Mouse (Mus musculus) embryonic facial prominence, embryonic 15.5 days (tissue): ENCODE measurements around the gene Hspb7. TPM values are rescaled to one million over a fixed set of nuclear protein-coding genes. Genes with fewer than 3 reads are reported as not detected.

Experiments
- ATAC-seq: fragments of 200-750 bp; cut with Nextera tagmentation; 2 replicates; pipeline ENCODE4 v1.8.0; 2017; ENCODE audit warnings: low read depth, moderate TSS enrichment; ENCODE audit not compliant: insufficient number of reproducible peaks, low FRiP score, low TSS enrichment
- H3K27ac ChIP-seq: fragments of 300-500 bp; sonication (generic); replicated peaks from 2 replicates; pipeline ENCODE4 v1.5.1; 2015; ENCODE audit warnings: mild to moderate bottlenecking, inconsistent platforms
- H3K27me3 ChIP-seq: fragments of 300-500 bp; sonication (generic); 2 replicates; pipeline ENCODE4 v1.6.1; 2015; ENCODE audit warnings: inconsistent platforms
- H3K36me3 ChIP-seq: fragments of 300-500 bp; sonication (generic); 2 replicates; pipeline ENCODE4 v1.6.1; 2015; ENCODE audit warnings: mild to moderate bottlenecking, inconsistent platforms
- H3K4me1 ChIP-seq: fragments of 300-500 bp; sonication (generic); 2 replicates; pipeline ENCODE4 v1.6.1; 2015; ENCODE audit warnings: inconsistent platforms
- H3K4me2 ChIP-seq: fragments of 300-500 bp; sonication (generic); replicated peaks from 2 replicates; pipeline ENCODE4 v1.6.1; 2015; ENCODE audit warnings: mild to moderate bottlenecking, inconsistent platforms
- H3K4me3 ChIP-seq: fragments of 300-500 bp; sonication (generic); replicated peaks from 2 replicates; pipeline ENCODE4 v1.5.1; 2015; ENCODE audit warnings: mild to moderate bottlenecking, inconsistent platforms
- H3K9ac ChIP-seq: fragments of 300-500 bp; sonication (generic); 2 replicates; pipeline ENCODE4 v1.6.1; 2015; ENCODE audit warnings: inconsistent platforms
- H3K9me3 ChIP-seq: fragments of 300-500 bp; sonication (generic); replicated peaks from 2 replicates; pipeline ENCODE4 v1.6.1; 2016; ENCODE audit warnings: inconsistent platforms
- WGBS: fragments of 180-500 bp; shearing (Covaris S2); methylation state at CpG from one replicate; pipeline ENCODE4 v1.1.7; 2015; 5-methylcytosine and 5-hydroxymethylcytosine counted together
- polyA plus RNA-seq: library from polyadenylated mRNA; unstranded; fragments of >200 nt; fragmentation: Nextera tagmentation; extraction: Ambion mirVana; gene quantifications from 2 replicates; pipeline ENCODE4 v1.2.1, GENCODE M21; 2015

Gene Hspb7
- polyA plus RNA-seq, 1 experiment from 2014 or later = 2.4 TPM

DNA sequence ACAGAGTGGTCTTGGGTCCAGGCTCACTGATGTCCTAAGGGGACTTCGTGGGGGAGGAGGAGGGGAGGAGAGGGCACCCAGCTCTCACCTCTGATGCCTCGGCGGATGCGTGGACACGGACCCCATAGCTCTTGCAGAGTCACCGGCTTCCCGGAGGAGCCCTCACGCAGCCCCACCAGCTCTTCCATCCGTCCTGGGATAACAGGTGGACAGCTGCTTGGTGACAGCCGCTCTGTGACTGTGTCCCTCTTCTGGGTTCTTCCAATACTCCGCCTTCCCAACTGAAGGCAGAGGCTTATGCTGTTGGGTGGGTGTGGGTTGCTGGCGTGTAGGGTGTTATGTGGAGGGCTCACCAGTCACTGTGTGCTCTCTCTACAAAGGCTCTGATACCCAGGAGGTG, 22.7 kb upstream of the Hspb7 start:
- peak; percentile 44; the same call in 1 of the 2 replicates for ATAC-seq
- Histone ChIP-seq H3K27ac (no peak overlapping the region), H3K36me3 (no peaks in the 10 kb centered on the region), H3K4me1 (peaks cover 6% of the 10 kb centered on the region; the same call in 1 of the 2 replicates), H3K9me3 (no peaks in the 10 kb centered on the region), H3K9ac (no peak overlapping the region), H3K4me3 (no peak overlapping the region), H3K27me3 (no peaks in the 10 kb centered on the region), H3K4me2 (no peak overlapping the region)
- WGBS = 68% methylated on average over 12 of the region's 12 CpGs

DNA sequence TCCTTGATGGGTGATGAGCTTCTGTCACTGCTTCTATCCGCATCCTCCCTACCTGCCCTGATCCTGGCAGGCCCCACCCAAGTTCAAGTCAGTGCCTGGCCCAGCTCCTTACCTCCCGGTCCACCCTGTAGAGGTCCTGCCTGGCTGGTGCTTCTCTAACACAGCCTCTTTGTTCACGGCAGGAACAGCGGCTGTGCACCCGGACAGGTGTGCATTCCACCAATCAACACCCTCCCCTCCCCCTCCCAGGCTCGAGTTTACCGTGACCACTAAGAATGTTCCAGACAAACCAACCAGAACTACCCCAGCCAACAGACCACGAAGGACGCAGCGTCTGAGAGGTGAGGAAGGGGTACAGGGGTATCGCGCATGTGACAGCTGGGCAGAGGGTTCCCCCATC, 22.0 kb upstream of the Hspb7 start, which contains the start of gene Clcnka:
Gene Clcnka (minus strand): TSS at position 180 of the 400 bp plus-strand sequence.
- 44% methylated on average over 12 of the region's 12 CpGs for WGBS
- H3K4me2 ChIP-seq = no peak within 1 kb of the TSS
- H3K9ac ChIP-seq = no peak within 1 kb of the TSS
- H3K27me3 ChIP-seq = no peaks in the 10 kb centered on the region
- H3K4me1 ChIP-seq = peaks cover 6% of the 10 kb centered on the region; the same call in 1 of the 2 replicates
- H3K27ac ChIP-seq = no peak within 1 kb of the TSS
- no peak within 1 kb of the TSS for H3K4me3 ChIP-seq
- ATAC-seq = no peak
- H3K9me3 ChIP-seq = no peaks in the 10 kb centered on the region
- no peaks in the 10 kb centered on the region for H3K36me3 ChIP-seq

GRCm38 (mm10) chr4:141400171-141400570, 20.4 kb upstream of the Hspb7 start:
- H3K27ac ChIP-seq = no peak overlapping the region
- no peaks in the 10 kb centered on the region for H3K9me3 ChIP-seq
- WGBS = 82% methylated on average over 15 of the region's 15 CpGs
- H3K4me2 ChIP-seq = no peak overlapping the region
- ATAC-seq = no peak
- no peaks in the 10 kb centered on the region for H3K36me3 ChIP-seq
- H3K4me1 ChIP-seq = peaks cover 7% of the 10 kb centered on the region; the same call in 1 of the 2 replicates
- no peak overlapping the region for H3K4me3 ChIP-seq
- no peak overlapping the region for H3K9ac ChIP-seq
- no peaks in the 10 kb centered on the region for H3K27me3 ChIP-seq

- Histone ChIP-seq H3K9ac (peak overlapping the region; percentile 10; the same call in 1 of the 2 replicates), H3K9me3 (no peaks in the 10 kb centered on the region), H3K27ac (no peak overlapping the region), H3K36me3 (no peaks in the 10 kb centered on the region), H3K4me3 (peak overlapping the region; percentile 23), H3K4me2 (peak overlapping the region; percentile 46), H3K4me1 (peaks cover 7% of the 10 kb centered on the region; the same call in 1 of the 2 replicates), H3K27me3 (no peaks in the 10 kb centered on the region; the same call in 1 of the 2 replicates)
- 9% methylated on average over 15 of the region's 15 CpGs for WGBS
- peak; percentile 69 for ATAC-seq
Measured at GRCm38 (mm10) chr4:141404518-141405313, 15.9 kb upstream of the Hspb7 start.

GRCm38 (mm10) chr4:141405314-141405622, 15.3 kb upstream of the Hspb7 start:
- H3K27me3 ChIP-seq = no peaks in the 10 kb centered on the region; the same call in 1 of the 2 replicates
- no peak overlapping the region for H3K27ac ChIP-seq
- peaks cover 7% of the 10 kb centered on the region; the same call in 1 of the 2 replicates for H3K4me1 ChIP-seq
- no peak for ATAC-seq
- H3K4me2 ChIP-seq = no peak overlapping the region
- no peak overlapping the region; the same call in 1 of the 2 replicates for H3K9ac ChIP-seq
- H3K9me3 ChIP-seq = no peaks in the 10 kb centered on the region
- no peaks in the 10 kb centered on the region for H3K36me3 ChIP-seq
- no peak overlapping the region for H3K4me3 ChIP-seq
- WGBS = 83% methylated on average over 3 of the region's 3 CpGs

- Histone ChIP-seq H3K9ac (no peak overlapping the region), H3K4me2 (no peak overlapping the region), H3K4me1 (peaks cover 7% of the 10 kb centered on the region; the same call in 1 of the 2 replicates), H3K36me3 (no peaks in the 10 kb centered on the region), H3K27me3 (no peaks in the 10 kb centered on the region; the same call in 1 of the 2 replicates), H3K9me3 (no peaks in the 10 kb centered on the region), H3K4me3 (no peak overlapping the region), H3K27ac (no peak overlapping the region)
- 42% methylated on average over 14 of the region's 14 CpGs for WGBS
- no peak for ATAC-seq
Measured at GRCm38 (mm10) chr4:141406516-141407299, 13.9 kb upstream of the Hspb7 start.

GRCm38 (mm10) chr4:141408577-141408976, 12.0 kb upstream of the Hspb7 start:
- Histone ChIP-seq H3K27me3 (no peaks in the 10 kb centered on the region; the same call in 1 of the 2 replicates), H3K27ac (no peak overlapping the region), H3K36me3 (no peaks in the 10 kb centered on the region), H3K4me2 (no peak overlapping the region), H3K9me3 (no peaks in the 10 kb centered on the region), H3K4me3 (no peak overlapping the region), H3K9ac (no peak overlapping the region), H3K4me1 (peaks cover 7% of the 10 kb centered on the region; the same call in 1 of the 2 replicates)
- 83% methylated on average over 3 of the region's 3 CpGs for WGBS
- no peak for ATAC-seq

- H3K4me2 ChIP-seq = no peak overlapping the region
Measured at GRCm38 (mm10) chr4:141411430-141411992, 9.1 kb upstream of the Hspb7 start.

GRCm38 (mm10) chr4:141415924-141416323, 4.7 kb upstream of the Hspb7 start, which contains the start of gene Clcnkb:
Clcnkb (minus strand) TSS chr4:141416014.
- Histone ChIP-seq H3K9ac (no peak within 1 kb of the TSS), H3K27me3 (no peaks in the 10 kb centered on the region), H3K4me2 (no peak within 1 kb of the TSS), H3K4me1 (peaks cover 6% of the 10 kb centered on the region; the same call in 1 of the 2 replicates), H3K9me3 (no peaks in the 10 kb centered on the region), H3K4me3 (no peak within 1 kb of the TSS), H3K36me3 (no peaks in the 10 kb centered on the region), H3K27ac (no peak within 1 kb of the TSS)
- ATAC-seq = no peak
- 59% methylated on average over 7 of the region's 7 CpGs for WGBS

More at GRCm38 (mm10) chr4:141411430-141411992, 9.1 kb upstream of the Hspb7 start:
- Histone ChIP-seq H3K4me3 (no peak overlapping the region), H3K27ac (no peak overlapping the region), H3K4me1 (no peaks in the 10 kb centered on the region), H3K9ac (no peak overlapping the region), H3K36me3 (no peaks in the 10 kb centered on the region), H3K27me3 (no peaks in the 10 kb centered on the region; the same call in 1 of the 2 replicates), H3K9me3 (no peaks in the 10 kb centered on the region)
- ATAC-seq = no peak
- 18% methylated on average over 22 of the region's 22 CpGs for WGBS

DNA sequence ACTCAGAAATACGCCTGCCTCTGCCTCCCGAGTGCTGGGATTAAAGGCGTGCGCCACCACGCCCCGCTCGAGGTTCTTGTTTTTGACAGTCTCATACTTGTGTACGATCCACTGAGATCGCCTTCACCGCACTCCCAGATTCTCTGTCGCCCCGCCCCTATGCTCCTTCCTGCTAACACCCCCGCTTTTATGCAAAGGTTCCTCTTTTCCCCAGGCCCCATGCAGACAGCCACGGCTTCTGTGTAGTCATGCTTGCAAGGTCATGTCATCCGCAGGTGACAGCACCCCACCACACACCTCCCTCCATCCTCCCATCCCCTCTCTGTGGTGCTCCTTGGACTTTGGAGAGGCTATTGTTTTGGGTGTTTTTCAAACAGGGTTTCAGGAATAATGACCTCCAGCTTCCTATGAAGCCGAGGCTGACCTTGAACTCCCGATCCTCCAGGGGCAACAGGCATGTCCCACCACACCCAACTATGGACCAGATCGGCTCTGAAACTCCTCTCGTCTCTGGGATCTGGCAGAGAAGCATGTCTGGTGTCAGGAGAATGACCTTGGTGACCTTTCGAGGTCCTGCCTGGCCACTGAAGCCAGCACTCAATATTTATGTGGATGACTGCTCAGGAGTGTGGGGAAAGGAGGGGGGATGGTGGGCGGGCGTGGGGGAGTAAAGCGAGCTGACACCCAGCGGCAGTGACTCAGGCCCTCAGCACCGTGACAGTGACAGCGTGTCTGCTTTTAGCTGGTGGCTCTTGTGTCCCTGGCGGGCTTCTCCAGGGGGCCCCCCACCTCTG, 984 bp upstream of the Hspb7 start:
- H3K9ac ChIP-seq = no peak overlapping the region

More for the DNA sequence above, 984 bp upstream of the Hspb7 start:
- Histone ChIP-seq H3K4me1 (peaks cover 6% of the 10 kb centered on the region), H3K36me3 (no peaks in the 10 kb centered on the region), H3K4me3 (no peak overlapping the region), H3K27ac (no peak overlapping the region), H3K27me3 (no peaks in the 10 kb centered on the region), H3K4me2 (no peak overlapping the region), H3K9me3 (no peaks in the 10 kb centered on the region)
- 59% methylated on average over 27 of the region's 27 CpGs for WGBS
- ATAC-seq = no peak
